Mouse (Mus musculus) layer of hippocampus, adult 2 months (tissue): Measurements from ENCODE around the gene Pclo. TPM values are rescaled to one million over a fixed set of nuclear protein-coding genes. Genes with fewer than 3 reads are reported as not detected.
A peak's percentile ranks its signal among the peaks of the same experiment; 100 is the strongest.
"Not testable (repeated sequence)": the region's sequence is repeated elsewhere in the genome, so short reads cannot be mapped to it uniquely, and the experiment has no call there.

Source experiments
- DNase-seq, 2 experiments: peaks; one replicate each; pipeline ENCODE4 v3.0.0; 2022; ENCODE audit warnings: low spot score in 2 of 2
- H3K27ac ChIP-seq: fragments of 200-600 bp; 2 replicates; pipeline ENCODE4 v1.8.1; 2022
- H3K4me3 ChIP-seq: fragments of 200-600 bp; 2 replicates; pipeline ENCODE4 v1.8.1; 2022; ENCODE audit warnings: mild to moderate bottlenecking
- CTCF ChIP-seq: fragments of 200-600 bp; conservative IDR thresholded peaks from 2 replicates; pipeline ENCODE4 v1.8.1; 2022; ENCODE audit warnings: antibody characterized with exemption, mild to moderate bottlenecking, moderate library complexity
- long read RNA-seq, 2 experiments: library from polyadenylated mRNA; stranded (forward); transcript quantifications; one replicate each; pipeline ENCODE4 v2.0.0; 2021; ENCODE audit warnings: borderline mapping rate in 2 of 2
- total RNA-seq, 2 experiments: library from RNA; stranded (reverse); gene quantifications; 2 replicates each; pipeline ENCODE4 v1.2.3; 2021

Gene Pclo
- 100 to 1,000 TPM; 122 to 143 TPM for total RNA-seq
- long read RNA-seq, experiment 1, partial matches to known transcripts = 8 of 12 reads
- long read RNA-seq, experiment 1, other reads (novel, unspliced or antisense) = 4 of 12 reads
- long read RNA-seq, experiment 2, partial matches to known transcripts = 10 of 11 reads
- long read RNA-seq, experiment 2, other reads (novel, unspliced or antisense) = 1 of 11 reads

DNA sequence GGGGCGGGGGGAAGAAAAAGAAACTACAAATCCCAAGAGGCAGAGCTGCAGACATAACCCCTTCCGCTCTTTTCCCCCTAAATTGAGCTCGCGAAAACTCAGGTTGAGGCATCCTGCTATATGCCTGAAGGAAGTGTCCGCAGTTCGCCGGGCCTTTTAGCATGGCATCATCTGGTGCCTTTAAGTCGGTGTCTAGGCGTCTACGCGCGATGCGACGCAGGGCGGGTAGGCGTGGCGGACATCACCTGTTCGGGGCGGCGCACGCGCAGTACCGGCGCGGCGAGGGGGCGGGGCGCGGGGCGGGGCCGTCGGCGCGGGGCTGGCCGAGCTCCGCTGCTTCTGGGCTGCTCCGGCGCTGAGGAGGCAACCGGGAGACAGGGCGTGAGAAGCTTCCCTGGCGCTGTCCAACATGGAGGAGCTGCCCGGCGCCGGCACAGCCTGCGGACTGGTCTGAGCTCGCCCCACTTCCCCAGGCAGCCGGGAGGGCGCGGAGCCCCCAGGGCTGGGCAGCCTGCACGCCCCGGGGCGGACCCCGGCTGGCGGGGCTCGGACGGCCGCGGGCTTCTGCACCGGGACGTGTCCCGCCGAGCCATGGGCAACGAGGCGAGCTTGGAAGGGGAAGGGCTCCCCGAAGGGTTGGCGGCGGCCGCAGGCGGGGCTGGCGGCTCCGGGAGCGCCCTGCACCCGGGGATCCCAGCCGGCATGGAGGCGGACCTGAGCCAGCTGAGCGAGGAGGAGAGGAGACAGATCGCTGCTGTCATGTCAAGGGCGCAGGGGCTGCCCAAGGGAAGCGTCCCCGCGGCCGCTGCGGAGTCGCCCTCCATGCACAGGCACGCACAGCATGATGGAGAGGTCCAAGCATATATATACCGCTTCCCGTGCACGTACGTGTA, at the start of gene Pclo:
Gene Pclo (plus strand): TSS at position 288 of the 893 bp plus-strand sequence.
- peak; percentile 89 to 92 for DNase-seq

DNA sequence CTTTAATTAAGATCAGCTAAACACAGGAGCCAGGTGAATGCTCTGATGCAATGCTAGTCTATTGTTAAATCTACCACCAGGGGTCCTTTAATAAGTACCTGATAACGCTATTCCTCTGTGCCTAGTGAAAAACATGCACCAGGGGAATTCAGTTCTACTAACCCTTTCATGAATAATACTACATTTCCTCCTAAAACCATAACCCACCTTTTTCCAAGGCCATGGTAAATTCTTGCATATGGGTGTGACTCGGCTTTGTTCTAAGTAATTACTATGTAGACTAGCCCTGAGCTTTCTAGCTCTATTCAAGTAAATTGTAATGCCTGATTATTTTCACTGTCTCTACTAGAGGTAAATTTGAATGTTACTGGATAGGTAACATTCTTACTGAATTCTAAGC, 20.3 kb upstream of the Pclo start:
- not testable (repeated sequence) for H3K27ac ChIP-seq, DNase-seq

More for the DNA sequence above, at the start of gene Pclo:
- no peak for TF ChIP-seq CTCF
- H3K27ac ChIP-seq = peak within 1 kb of the TSS; percentile 99
- peak within 1 kb of the TSS; percentile 66 for H3K4me3 ChIP-seq

GRCm38 (mm10) chr5:14508522-14508921, 6.2 kb upstream of the Pclo start:
- no peak for TF ChIP-seq CTCF
- no peak for DNase-seq
- Histone ChIP-seq H3K27ac (no peak overlapping the region), H3K4me3 (no peak overlapping the region)

More for the DNA sequence above, 20.3 kb upstream of the Pclo start:
- not testable (repeated sequence) for H3K4me3 ChIP-seq

DNA sequence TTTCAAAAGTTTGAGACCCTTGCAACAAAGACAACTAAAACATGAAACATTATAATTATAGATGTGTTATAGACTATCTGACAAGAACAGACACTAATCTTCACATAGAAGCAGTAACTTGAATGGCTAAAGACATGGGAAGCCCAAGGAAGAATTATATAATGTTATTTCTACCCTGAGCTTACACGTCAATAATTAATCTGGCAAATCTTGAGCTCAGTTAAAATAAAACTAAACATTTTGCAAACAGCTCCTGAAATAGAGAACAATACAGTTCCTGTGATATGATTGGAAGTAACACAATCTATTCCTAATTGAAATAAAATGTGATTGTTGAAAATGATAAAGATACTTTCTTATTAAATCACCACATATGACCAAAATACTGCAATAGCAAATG, 5.1 kb upstream of the Pclo start:
- DNase-seq = no peak
- no peak overlapping the region for H3K4me3 ChIP-seq
- TF ChIP-seq CTCF = no peak
- no peak overlapping the region for H3K27ac ChIP-seq

- Histone ChIP-seq H3K4me3 (0 out of 2 replicates have a peak overlapping the region, but pooled peaks have one; percentile 17), H3K27ac (no peak overlapping the region)
- TF ChIP-seq CTCF = no peak
- DNase-seq = no peak
Measured at GRCm38 (mm10) chr5:14518131-14518832, 3.6 kb downstream of the Pclo start.

- H3K4me3 ChIP-seq = no peak overlapping the region
- no peak for DNase-seq
- no peak overlapping the region for H3K27ac ChIP-seq
- TF ChIP-seq CTCF = no peak
Measured at GRCm38 (mm10) chr5:14522006-14522405, 7.3 kb downstream of the Pclo start.

DNA sequence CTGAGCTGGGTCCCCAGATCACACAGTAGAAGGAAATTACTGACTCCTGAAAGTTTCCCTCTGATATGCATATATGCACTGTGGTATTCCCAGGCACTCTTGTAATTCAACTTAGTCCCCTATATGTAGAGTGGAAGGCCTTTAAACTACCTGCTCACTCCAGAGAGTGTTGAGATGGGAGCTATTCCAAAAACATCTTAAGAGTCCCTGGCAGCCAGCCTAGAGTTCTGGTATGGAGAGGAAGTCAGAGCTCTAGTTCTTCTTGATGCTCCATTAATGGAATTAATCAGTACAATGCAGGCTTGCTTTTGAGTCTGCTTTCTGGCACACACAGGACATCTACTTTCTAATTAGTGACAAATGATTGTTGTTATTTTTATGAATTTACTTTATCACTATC, 11.3 kb downstream of the Pclo start:
- Histone ChIP-seq H3K27ac (no peak overlapping the region), H3K4me3 (no peak overlapping the region)
- no peak for DNase-seq
- TF ChIP-seq CTCF = no peak

DNA sequence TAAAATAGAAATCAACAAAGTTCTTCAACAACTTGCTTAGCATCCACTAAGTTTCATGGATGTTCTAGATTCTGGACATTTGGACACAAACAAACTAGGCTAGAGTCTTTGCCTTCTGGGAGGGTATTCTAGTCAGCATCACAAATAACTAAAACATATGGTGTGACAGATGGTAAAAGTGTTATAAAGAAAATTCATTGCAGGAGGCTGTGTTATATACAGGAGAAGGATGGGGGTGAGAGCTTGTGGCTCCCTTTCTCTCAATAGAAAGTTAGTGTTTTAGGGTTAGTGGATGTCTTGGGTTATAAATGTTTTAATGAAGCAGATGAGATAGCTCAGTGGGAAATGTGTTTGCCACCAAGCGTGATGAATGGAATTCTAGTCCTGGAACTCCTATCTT, 13.1 kb downstream of the Pclo start:
- Histone ChIP-seq H3K27ac (no peak overlapping the region), H3K4me3 (no peak overlapping the region)
- DNase-seq = no peak
- no peak for TF ChIP-seq CTCF

GRCm38 (mm10) chr5:14531906-14532305, 17.2 kb downstream of the Pclo start:
- no peak for DNase-seq
- TF ChIP-seq CTCF = no peak
- no peak overlapping the region for H3K4me3 ChIP-seq
- H3K27ac ChIP-seq = no peak overlapping the region

DNA sequence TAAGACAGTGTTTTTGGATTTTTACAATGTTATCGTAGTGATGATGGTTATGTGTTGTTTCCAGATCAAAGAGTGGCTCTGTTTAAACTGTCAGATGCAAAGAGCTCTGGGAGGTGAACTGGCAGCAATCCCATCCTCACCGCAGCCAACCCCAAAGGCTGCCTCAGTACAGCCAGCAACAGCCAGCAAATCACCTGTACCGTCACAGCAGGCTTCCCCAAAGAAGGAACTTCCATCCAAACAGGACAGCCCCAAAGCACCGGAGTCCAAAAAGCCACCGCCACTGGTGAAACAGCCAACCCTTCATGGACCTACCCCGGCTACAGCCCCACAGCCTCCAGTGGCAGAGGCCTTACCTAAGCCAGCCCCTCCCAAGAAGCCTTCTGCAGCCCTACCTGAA, 24.6 kb downstream of the Pclo start:
- no peak for TF ChIP-seq CTCF
- H3K27ac ChIP-seq = no peak overlapping the region
- no peak for DNase-seq
- no peak overlapping the region for H3K4me3 ChIP-seq

- Histone ChIP-seq H3K4me3 (no peak overlapping the region), H3K27ac (no peak overlapping the region)
- DNase-seq = no peak
- no peak for TF ChIP-seq CTCF
Measured at GRCm38 (mm10) chr5:14539961-14540627, 25.4 kb downstream of the Pclo start.

- Histone ChIP-seq H3K27ac (peak overlapping the region; percentile 10; the same call in 1 of the 2 replicates), H3K4me3 (no peak overlapping the region)
- DNase-seq = no peak
- no peak for TF ChIP-seq CTCF
Measured at GRCm38 (mm10) chr5:14575626-14576025, 60.9 kb downstream of the Pclo start.

DNA sequence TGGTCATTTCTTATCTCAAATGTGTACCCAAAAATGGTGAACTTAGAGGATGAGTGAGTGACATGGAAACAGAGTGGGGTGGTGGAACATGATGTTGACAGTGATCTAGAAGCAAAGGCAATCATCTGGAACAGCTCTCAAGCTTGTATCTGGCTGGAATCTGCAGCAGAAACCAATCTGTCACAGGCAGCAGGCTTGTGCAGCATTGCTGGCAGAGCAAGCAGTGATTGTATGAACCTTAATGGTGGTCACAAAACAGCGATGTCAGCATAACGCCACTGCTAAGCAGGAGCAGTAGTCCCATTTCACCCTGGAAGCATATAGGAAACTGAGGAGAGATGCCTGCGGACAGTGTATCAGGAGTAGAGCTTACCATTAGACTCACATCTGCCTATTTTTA, 76.8 kb downstream of the Pclo start:
- peak; percentile 49 to 53 for DNase-seq

More for the DNA sequence above, 76.8 kb downstream of the Pclo start:
- H3K27ac ChIP-seq = peak overlapping the region; percentile 79
- H3K4me3 ChIP-seq = no peak overlapping the region
- TF ChIP-seq CTCF = no peak
